Mouse (Mus musculus) lung, postnatal 14 days (tissue): ENCODE measurements around the gene Tfg.

Experiments
- DNase-seq: peaks from one replicate; pipeline ENCODE4 v3.0.0; 2021

The Tfg gene

DNA sequence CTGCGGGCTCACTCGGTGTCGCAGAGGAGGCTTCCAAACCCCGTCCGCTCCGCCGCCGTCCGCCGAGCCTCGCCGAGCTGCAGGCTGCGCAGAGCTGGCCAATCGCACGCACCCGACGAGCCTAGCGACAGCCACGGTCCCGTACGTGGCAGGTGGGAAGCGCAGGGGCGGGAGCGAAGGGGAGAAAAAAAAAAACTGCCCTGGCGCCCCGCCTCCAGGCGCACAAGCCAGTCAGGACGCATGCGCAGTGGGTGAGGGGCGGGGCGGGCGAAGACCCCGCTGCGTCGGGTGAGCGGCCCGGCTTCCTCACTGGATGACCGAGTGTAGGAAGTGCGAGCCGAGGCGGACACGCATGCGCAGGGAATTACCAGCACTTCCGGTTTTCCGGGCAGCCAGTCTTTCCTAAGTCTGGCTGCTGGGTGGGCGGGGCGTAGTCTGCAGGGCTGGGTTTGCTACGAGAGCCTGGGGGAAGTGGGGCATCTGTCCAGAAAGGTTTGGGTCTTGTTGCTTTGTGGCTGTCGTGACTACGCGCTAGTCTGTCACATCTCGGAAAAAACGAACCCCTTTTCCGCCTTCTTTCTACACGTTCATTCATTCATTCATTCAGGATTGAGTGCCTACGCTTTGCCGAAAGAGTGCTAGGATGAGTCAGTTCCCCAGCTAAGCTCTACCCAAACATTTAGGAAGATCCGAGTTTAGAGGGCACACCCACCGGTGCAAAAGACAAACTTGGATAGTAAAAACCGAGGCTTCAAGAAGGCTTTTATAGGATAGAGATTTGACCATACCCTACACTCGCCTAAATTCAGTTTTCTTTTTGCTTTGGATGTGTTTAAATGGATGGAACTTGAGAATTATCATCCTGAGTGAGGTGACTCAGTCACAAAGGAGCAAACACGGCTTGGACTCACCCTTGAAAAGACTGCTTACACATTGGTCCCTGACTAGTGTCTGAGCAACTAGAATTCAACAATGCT, at the start of gene Tfg:
Gene Tfg (minus strand): TSS at position 227 of the 977 bp plus-strand sequence.
- peak; percentile 99 for DNase-seq

DNA sequence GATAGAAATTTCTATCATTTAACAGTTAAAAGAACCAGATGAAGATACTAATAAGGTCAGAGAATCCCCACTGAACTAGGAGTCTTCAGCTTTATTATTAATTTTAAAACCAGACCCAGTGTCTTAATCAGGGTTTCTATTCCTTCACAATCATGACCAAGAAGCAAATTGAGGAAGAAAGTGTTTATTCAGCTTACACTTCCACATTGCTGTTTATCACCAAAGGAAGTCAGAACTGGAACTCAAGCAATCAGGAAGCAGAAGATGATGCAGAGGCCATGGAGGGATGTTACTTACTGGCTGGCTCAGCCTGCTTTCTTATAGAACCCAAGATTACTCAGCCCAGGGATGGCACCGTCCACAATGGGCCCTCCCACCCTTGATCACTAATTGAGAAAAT, 11.8 kb upstream of the Tfg start:
- DNase-seq, result no peak

DNA sequence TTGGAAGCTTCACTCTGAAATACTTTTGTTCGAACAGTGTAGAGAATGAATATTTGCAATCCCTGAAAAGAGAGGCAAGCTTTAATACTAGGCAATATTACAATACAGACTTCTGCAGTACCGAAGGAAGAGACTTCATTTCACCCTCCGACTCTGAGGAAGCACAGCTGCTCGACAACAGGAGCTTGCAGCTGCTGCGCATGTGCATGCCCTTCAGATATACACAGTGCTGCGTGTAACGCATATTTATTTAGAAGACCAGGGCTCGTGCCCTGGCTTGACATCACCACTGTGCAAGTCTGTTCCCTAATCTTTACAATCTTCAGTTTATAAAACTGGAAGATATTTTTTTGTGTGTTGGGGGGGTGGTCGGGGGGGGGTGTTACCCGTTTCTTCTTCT, 7.7 kb upstream of the Tfg start:
- DNase-seq, result no peak

GRCm38 (mm10) chr16:56722357-56722756, 5.1 kb upstream of the Tfg start:
- DNase-seq, result no peak

DNA sequence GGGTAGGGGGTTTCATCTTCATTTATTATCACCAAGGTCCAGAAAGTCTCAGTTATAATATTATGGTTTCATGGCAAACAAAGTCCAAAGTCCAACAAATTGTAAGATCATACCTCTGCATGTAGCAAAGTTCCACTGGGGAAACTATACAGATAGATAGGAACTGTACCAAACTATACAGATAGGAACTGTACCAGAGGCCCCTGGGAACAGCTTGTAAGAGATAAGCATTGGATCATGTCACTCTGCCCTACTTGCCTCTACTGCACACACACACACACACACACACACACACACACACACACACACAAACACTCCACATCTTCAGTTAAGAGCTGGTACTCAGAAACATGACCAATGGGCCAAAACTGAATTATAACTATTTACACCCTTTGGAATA, 1.8 kb upstream of the Tfg start:
- no peak for DNase-seq

- DNase-seq, result peak; percentile 16
Observed at GRCm38 (mm10) chr16:56716557-56717179, 582 bp downstream of the Tfg start.

DNA sequence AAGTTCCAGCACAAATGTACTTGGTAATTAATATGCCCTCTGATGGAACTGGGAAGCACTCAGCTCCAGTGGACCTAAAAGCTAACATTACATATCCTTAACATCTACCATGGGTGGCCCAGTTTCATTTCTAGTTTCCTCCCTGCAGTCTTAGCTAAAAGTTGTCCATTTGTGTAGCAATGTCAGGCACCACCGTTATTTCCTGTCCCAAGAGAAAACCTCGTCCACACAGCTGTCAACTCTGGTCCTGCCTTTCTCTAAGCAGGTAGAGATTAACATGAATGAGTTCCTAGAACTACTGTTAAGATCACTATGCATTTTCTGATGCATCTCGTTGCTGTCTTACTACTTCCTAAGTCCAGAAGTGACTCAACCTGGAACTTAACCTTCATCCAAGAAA, 1.6 kb downstream of the Tfg start:
- no peak for DNase-seq

- DNase-seq, result no peak
Observed at GRCm38 (mm10) chr16:56710071-56710470, 7.2 kb downstream of the Tfg start.

- DNase-seq, result no peak
Observed at GRCm38 (mm10) chr16:56705731-56706130, 11.5 kb downstream of the Tfg start.

GRCm38 (mm10) chr16:56700898-56701297, 16.4 kb downstream of the Tfg start:
- DNase-seq, result no peak

DNA sequence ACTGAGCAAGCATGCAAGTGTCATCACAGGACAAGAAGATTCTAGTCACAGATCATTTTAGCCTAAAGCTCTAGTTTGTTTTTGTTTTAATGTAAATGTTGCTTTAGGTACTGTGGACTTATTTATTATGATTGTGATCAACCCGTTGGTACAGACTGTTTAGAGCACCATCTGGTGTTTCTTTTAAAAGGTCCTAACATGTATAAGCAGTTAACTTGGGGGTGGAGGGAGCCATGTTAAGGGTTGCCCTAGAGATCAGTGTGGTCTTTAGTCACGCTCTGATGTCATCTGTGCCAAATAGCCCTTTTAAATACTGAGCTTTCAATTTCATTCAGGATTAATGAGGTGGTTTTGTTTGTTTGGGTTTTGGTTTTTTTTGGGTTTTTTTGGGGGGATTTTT, 20.8 kb downstream of the Tfg start:
- DNase-seq, result no peak

DNA sequence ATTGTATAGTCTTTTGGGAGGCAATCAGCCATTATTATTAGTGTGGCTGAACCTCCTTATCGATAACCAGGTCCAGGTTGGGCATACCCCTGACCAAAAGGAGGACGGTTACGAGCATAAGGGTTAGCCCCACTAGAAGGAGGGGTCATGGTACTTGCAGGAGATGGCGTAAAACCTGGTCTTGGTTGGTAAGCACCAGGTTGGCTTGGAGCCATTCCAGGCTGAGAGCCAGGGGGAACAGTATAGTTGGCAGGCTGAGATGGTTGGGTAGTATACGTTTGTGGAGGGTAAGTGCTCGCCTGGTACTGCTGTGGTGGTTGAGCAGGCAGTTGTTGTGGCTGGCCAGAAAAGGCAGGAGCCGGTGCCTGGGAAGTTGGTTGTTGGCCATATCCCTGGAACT, 26.5 kb downstream of the Tfg start:
- DNase-seq, result no peak

GRCm38 (mm10) chr16:56686747-56687146, 30.5 kb downstream of the Tfg start:
- no peak for DNase-seq

DNA sequence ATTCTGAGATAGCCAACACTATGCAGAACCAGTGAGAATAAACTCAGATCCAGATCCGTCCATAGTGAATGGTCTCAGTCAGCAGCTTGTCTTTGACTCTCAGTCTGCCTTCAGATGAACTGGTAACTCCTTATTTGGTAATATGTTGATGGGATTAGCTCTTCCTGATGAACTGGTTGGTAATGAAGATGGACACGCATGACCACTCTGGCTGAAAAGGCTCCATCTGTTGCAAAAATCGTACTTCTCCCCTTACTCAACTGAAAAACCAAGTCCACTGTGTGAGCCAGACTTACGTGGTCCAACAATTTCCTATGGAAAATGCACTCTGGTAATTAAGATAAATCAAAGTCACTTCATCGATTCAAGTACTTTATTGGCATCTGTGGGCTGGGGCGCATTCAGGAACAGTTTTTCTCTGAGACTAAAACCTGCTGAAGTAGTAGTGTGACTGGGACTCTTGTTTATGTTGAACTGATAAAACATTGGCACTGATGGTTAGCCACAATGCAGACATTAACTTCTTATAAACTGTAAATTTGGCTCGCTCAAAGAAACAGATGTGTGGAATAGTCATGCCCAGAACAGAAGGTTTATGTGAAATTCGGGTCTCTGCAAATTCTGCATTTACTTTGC, 36.1 kb downstream of the Tfg start:
- DNase-seq, result no peak

GRCm38 (mm10) chr16:56677146-56677545, 40.1 kb downstream of the Tfg start:
- DNase-seq, result peak; percentile 6

DNA sequence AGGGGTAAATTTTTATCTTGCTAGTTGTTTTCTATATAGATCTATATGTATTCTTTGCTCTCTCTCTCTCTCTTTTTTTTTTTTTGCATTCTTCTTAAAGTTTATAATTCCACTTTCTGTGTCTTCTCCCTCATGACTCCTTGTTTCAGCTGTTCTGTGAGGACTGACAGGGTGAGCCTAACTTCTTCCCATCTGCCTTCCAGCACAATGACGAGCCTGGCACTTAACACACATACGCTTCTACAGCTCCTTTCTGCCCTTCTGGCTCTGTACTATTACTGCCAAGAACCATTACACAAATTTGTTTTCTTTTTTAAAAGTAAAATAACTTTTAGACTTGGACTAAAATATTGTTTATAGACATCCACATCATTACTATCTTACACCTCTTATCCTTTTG, 43.8 kb downstream of the Tfg start:
- no peak for DNase-seq

DNA sequence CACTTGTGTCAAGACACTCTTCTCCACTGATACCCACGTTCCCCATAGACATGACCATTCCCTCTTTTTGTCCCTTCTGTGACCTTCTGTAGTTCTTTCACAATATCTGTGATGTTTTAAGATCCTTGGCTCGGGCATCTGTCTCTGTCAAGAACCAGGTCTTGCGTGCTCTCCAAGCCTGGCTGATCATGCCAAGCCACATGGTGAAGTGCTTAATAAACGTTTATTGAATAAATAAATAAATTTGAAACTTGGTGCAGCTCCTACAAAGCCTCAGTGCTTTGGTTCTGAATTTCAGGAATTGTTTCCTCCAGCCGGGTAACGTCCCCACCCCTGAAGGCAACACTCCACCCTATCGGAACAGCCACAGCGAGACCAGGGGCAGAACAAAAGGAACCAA, 46.3 kb downstream of the Tfg start:
- DNase-seq, result no peak

GRCm38 (mm10) chr16:56669520-56669919, 47.7 kb downstream of the Tfg start:
- DNase-seq, result no peak

- DNase-seq, result no peak
Observed at GRCm38 (mm10) chr16:56658866-56659265, 58.4 kb downstream of the Tfg start.

DNA sequence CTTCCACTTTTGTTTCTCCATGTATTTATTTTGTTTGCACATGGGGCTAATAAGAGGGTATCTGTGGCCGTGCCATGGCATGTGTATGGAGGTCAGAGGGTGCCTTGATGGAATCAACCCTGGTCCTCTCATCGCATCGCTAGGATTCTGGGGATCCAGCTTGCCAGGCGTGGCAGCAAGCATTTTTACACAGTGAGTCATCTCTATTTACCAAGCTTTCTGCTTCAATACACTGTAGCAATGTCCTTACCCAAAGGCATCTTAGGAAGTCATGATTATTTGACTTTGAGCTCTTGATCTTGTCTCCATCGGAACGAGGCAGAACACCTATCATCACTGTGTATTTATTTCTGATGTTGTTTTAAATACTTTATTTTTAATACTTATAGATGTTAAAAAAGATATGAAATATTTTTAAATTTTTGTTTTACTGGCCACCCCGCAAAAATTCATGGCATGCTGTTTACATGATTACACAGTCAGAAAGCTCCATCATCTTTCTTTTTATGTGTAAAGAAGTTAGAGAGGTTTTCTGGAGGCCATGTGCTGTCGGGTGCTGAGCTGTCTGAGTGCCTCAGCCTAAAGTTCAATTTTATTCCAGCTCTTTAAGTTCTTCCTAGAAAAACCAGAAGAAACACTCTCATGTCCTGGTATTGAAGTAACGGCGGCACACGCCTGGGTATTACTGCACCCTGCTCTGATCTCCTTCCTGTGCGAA, 61.9 kb downstream of the Tfg start:
- no peak for DNase-seq

- DNase-seq, result no peak
Observed at GRCm38 (mm10) chr16:56646382-56647172, 70.7 kb downstream of the Tfg start.

DNA sequence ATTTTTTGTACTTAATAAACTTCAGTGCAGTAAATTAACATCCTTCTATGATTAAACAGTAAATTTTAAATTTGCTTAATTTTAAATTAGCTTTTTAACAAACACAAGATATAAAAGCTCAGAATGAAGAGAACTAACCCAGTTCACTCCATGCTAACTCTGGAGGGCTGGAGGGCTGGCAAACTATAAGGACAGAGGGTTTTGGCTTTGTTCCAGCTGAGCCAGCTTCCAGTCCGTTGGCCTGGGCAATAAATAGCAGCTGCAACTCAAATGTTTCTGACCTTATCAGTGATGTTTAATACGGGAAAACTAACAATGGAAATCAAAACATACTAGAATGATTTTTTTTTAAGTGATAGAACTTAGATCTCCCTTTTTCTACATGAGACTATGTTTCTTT, 72.0 kb downstream of the Tfg start:
- peak; percentile 10 for DNase-seq
